ENCODE assay signal across 35 mouse cellular contexts in genomic region chr3:75468154-75468553, GRCm38 (mm10). TPM values are rescaled to one million over a fixed set of nuclear protein-coding genes. Genes with fewer than 3 reads are reported as not detected.
"Had no signal": no experiment of that assay in that cellular context is flagged by ENCODE, and none has a peak within 500 bp of the region (broad histone marks: within the 10 kb centered on the region; RNA-seq: fewer than 3 reads in every experiment).

No protein-coding gene starts in this region.

- H3K27me3 ChIP-seq: embryonic facial prominence, embryonic 12.5 days; embryonic facial prominence, embryonic 13.5 days; embryonic facial prominence, embryonic 15.5 days; forebrain, embryonic 12.5 days; forebrain, embryonic 13.5 days; forebrain, embryonic 15.5 days had no signal

- H3K9ac ChIP-seq: embryonic facial prominence, embryonic 12.5 days; embryonic facial prominence, embryonic 13.5 days; embryonic facial prominence, embryonic 15.5 days; forebrain, embryonic 12.5 days; forebrain, embryonic 13.5 days; forebrain, embryonic 15.5 days; forebrain, postnatal 0 days had no signal

- H3K4me3 ChIP-seq: embryonic facial prominence, embryonic 10.5 days; embryonic facial prominence, embryonic 12.5 days; embryonic facial prominence, embryonic 13.5 days; embryonic facial prominence, embryonic 15.5 days; erythroblast, embryonic 14.5 days; forebrain, embryonic 10.5 days; forebrain, embryonic 12.5 days; forebrain, embryonic 13.5 days; forebrain, embryonic 15.5 days; gastrocnemius, adult 2 months; heart, adult 2 months had no signal

- DNase-seq: cerebellum, adult 9-10 months; cerebellum, adult 9-11 months; cerebellum, postnatal 10 days; cerebellum, postnatal 14 days; cerebellum, postnatal 25 days; cerebellum, postnatal 36 days; embryo, embryonic 11 days; forebrain, postnatal 0 days; gastrocnemius, adult 2 months; gastrocnemius, postnatal 10 days; gastrocnemius, postnatal 14 days; gastrocnemius, postnatal 25 days; gastrocnemius, postnatal 36 days; heart, adult 11 months; heart, adult 18-20 months; heart, adult 2 months had no signal

- H3K4me2 ChIP-seq: embryonic facial prominence, embryonic 12.5 days; embryonic facial prominence, embryonic 13.5 days; embryonic facial prominence, embryonic 15.5 days; forebrain, embryonic 12.5 days; forebrain, embryonic 13.5 days; forebrain, embryonic 15.5 days had no signal

- H3K27ac ChIP-seq: embryonic facial prominence, embryonic 10.5 days; embryonic facial prominence, embryonic 12.5 days; embryonic facial prominence, embryonic 13.5 days; embryonic facial prominence, embryonic 15.5 days; forebrain, embryonic 10.5 days; forebrain, embryonic 12.5 days; forebrain, embryonic 13.5 days; forebrain, embryonic 15.5 days; gastrocnemius, adult 2 months; heart, adult 2 months had no signal

- H3K4me1 ChIP-seq: embryonic facial prominence, embryonic 10.5 days; embryonic facial prominence, embryonic 12.5 days; embryonic facial prominence, embryonic 13.5 days; embryonic facial prominence, embryonic 15.5 days; forebrain, embryonic 10.5 days; forebrain, embryonic 12.5 days; forebrain, embryonic 13.5 days; forebrain, embryonic 15.5 days had no signal

- H3K9me3 ChIP-seq: embryonic facial prominence, embryonic 10.5 days; embryonic facial prominence, embryonic 12.5 days; embryonic facial prominence, embryonic 13.5 days; embryonic facial prominence, embryonic 15.5 days; forebrain, embryonic 12.5 days; forebrain, embryonic 13.5 days; forebrain, embryonic 15.5 days had no signal

- H3K36me3 ChIP-seq: embryonic facial prominence, embryonic 10.5 days; embryonic facial prominence, embryonic 12.5 days; embryonic facial prominence, embryonic 13.5 days; embryonic facial prominence, embryonic 15.5 days; forebrain, embryonic 10.5 days; forebrain, embryonic 12.5 days; forebrain, embryonic 15.5 days had no signal

RNA-seq across cellular contexts. Expression of gene Wdr49, which starts 13.8 kb away (rescaled TPM):
- total RNA-seq: common myeloid progenitor, adult 5-6 weeks; gastrocnemius, adult 18-20 months; gastrocnemius, adult 2 months; gastrocnemius, adult 8-10 months; gastrocnemius, postnatal 10 days; gastrocnemius, postnatal 14 days; gastrocnemius, postnatal 25 days; gastrocnemius, postnatal 36 days; gastrocnemius, postnatal 4 days; heart, adult 2 months had no signal
- polyA plus RNA-seq: embryonic facial prominence, embryonic 10.5 days; embryonic facial prominence, embryonic 11.5 days; embryonic facial prominence, embryonic 12.5 days; embryonic facial prominence, embryonic 13.5 days; embryonic facial prominence, embryonic 14.5 days; erythroblast, embryonic 14.5 days; forebrain, embryonic 10.5 days; forebrain, embryonic 11.5 days; forebrain, embryonic 12.5 days; forebrain, embryonic 13.5 days; forebrain, embryonic 14.5 days; forebrain, embryonic 15.5 days; forebrain, embryonic 16.5 days; gonadal fat pad, adult 2 months; heart, adult 2 months had no signal
